Mouse (Mus musculus) small intestine, adult 2 months (tissue): ENCODE data around the gene Taf1c.

Experiments
- CTCF ChIP-seq: fragments of 200-500 bp; IDR thresholded peaks from 2 replicates; pipeline ENCODE4 v1.5.1; 2012; ENCODE audit warnings: low read depth, mild to moderate bottlenecking, control low read depth, inconsistent platforms, low read length, moderate library complexity, mixed read lengths; ENCODE audit not compliant: insufficient replicate concordance, insufficient read length; ENCODE audit errors: extremely low read depth
- POLR2A ChIP-seq: fragments of 200-500 bp; IDR thresholded peaks from 2 replicates; pipeline ENCODE4 v1.6.1; 2012; ENCODE audit warnings: low read depth, mild to moderate bottlenecking, control low read depth, inconsistent platforms, low read length, moderate library complexity

DNA sequence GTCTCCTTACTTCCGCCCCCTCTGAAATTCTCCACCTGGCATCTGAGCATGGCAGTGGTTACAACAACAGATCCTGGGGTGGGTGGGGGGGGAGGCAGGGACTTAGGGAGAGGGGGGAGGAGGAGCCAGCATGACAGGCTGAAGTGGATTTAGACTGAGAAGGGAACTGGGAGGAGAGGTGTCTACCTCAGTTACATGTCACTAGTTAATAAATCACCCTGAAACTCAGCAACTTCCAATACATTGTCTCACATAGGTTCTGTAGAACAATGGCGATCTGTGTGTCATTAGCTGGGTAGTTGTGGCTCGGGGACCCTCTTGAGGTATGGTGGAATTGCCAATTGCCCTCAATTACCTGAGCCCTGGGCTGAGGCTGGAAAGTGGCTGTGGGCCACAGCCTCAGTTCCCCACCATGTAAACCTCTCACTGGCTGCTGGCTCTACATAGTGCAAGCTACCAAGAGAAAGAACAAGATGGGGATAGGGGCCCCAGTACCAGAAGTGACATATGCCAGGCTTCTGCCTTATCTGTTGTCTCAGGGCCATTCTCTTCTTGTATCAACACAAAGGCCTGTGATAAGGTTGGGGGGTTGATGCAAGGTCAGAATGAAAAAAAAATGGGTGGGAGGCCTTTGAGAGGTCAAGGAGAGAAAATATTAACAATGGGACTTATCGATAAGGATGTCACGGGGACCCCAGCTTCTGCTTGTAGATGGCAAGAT is 24.4 kb downstream of the Taf1c start:
- TF ChIP-seq POLR2A (no peak), CTCF (no peak)
